Mouse (Mus musculus) layer of hippocampus, postnatal 25 days (tissue): ENCODE results near the gene Hist1h2ab. TPM values are rescaled to one million over a fixed set of nuclear protein-coding genes. Genes with fewer than 3 reads are reported as not detected.
A peak's percentile ranks its signal among the peaks of the same experiment; 100 is the strongest.

Experiments used
- DNase-seq, 2 experiments: peaks; one replicate each; pipeline ENCODE4 v3.0.0; 2022; ENCODE audit warnings: mixed read lengths in 2 of 2, low spot score in 1 of 2; ENCODE audit errors: extremely low spot score in 1 of 2
- total RNA-seq, 2 experiments: library from RNA; stranded (reverse); gene quantifications; 2 replicates each; pipeline ENCODE4 v1.2.3; 2021

The Hist1h2ab gene
- total RNA-seq, 2 experiments from 2014 or later = 24.8 to 42.0 TPM

DNA sequence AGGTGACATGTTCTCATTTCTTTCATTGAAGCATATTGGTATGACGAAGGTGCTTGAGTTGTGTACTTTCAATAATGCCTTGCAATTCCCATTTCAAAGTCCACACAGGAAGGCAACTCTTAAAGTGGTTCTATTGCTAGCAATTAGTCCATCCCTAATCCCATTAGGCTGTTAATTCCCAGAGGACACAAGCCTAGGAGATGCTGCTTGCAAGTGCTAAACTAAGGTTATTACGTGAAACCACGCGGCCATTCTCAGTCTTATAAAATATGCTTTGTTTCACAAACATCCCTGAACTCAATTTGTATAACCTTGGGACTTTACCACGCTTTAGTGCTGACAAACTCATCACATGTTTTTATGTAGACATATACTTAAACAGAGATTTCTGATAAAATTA, 13.8 kb upstream of the Hist1h2ab start:
- no peak for DNase-seq

DNA sequence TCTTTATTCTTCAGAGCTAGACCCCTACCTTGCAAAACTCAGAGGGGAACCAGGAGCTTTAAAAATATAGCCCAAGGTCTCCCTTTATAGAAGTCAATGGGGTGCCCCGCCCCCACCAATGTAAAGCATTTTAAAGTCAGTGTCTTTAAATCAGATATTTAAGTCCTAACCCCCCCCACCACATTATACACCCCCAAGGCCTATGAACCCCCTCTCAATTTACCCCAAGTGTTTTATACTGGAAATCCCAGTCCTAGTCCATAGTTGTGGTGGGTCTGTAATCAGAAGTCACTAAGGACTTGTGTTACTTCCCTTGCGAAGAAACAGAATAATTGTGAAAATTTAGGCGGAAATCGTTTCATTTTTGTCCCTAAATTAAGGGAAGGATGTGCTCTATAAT, 12.9 kb upstream of the Hist1h2ab start:
- DNase-seq = no peak

DNA sequence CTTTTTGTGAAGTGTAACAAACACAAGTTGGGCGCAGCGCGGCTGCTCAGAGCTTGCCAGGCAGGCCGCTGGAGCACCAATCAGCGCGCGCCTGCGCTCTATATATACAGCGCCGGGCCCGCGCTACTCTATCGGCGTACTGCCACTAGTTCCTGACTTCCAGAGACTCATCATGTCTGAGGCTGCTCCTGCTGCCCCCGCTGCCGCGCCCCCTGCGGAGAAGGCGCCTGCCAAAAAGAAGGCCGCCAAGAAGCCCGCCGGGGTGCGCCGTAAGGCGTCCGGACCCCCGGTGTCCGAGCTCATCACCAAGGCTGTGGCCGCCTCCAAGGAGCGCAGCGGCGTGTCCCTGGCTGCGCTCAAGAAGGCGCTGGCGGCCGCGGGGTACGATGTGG, 12.3 kb upstream of the Hist1h2ab start, which contains the start of gene Hist1h1c:
TSS of gene Hist1h1c (plus strand) at position 132 of the 392 bp plus-strand sequence.
- peak; percentile 75 to 86 for DNase-seq

GRCm38 (mm10) chr13:23739069-23739921, 11.6 kb upstream of the Hist1h2ab start:
- peak; percentile 69 to 80 for DNase-seq

GRCm38 (mm10) chr13:23739922-23740252, 11.0 kb upstream of the Hist1h2ab start:
- no peak for DNase-seq

GRCm38 (mm10) chr13:23740256-23740840, 10.6 kb upstream of the Hist1h2ab start:
- no peak for DNase-seq

DNA sequence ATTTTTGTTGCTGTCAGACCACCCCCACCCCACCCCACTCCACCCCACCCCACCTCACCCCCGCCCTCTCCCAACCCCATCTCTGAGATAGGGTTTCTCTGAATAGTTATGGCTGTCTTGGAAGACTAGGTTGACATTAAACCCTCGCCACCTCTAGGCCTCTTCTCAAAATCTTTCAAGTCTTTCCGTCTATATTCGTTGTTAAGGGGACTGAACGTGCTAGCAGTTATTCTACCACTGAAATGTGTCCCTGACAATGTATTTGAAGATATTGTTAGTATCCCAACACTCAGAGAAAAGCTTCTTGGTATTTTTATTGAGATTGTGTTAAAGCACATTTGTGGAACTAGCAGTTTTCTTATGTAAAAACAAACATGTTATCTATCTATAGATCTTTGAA, 10.0 kb upstream of the Hist1h2ab start:
- DNase-seq = no peak

DNA sequence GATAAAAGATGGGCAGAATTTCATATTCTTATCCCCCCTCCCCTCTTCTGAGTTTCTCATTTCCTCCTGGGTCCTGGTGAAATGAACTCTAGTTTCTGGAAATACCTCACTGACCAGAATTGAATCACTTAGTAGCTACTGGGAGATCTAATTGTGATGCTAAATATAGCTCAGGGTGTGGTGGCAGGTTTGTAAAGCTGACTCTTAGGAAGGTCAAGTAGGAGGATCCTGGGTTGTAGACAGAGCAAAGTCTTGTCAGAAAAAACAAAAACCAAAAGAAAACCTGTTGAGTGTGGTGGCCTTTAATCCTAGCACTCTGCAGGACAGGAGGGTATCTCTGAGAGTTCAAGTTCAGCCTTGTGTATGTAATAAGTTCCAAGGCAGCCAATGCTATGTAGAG, 8.9 kb upstream of the Hist1h2ab start:
- DNase-seq = no peak

- no peak for DNase-seq
These were observed 7.7 kb upstream of the Hist1h2ab start for GRCm38 (mm10) chr13:23743215-23743614.

DNA sequence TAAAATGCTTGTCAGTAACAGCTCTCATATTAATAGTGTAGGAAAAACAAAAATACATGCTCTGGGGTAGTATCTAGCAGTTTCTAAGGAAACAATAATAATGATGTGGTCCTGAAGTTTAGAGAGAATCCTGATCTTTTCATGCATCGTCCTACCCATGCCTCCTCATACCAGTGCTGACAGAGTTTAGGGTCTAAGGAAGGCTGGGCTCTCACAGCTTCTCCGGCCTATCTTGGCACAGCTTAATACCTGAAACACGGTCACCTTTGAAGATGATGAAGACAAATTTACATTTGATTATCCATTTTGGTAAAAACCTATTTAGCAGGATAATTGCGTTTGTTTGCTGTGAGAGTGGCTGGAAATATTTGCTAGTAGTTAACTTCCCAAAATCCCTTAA, 7.0 kb upstream of the Hist1h2ab start:
- DNase-seq = no peak

DNA sequence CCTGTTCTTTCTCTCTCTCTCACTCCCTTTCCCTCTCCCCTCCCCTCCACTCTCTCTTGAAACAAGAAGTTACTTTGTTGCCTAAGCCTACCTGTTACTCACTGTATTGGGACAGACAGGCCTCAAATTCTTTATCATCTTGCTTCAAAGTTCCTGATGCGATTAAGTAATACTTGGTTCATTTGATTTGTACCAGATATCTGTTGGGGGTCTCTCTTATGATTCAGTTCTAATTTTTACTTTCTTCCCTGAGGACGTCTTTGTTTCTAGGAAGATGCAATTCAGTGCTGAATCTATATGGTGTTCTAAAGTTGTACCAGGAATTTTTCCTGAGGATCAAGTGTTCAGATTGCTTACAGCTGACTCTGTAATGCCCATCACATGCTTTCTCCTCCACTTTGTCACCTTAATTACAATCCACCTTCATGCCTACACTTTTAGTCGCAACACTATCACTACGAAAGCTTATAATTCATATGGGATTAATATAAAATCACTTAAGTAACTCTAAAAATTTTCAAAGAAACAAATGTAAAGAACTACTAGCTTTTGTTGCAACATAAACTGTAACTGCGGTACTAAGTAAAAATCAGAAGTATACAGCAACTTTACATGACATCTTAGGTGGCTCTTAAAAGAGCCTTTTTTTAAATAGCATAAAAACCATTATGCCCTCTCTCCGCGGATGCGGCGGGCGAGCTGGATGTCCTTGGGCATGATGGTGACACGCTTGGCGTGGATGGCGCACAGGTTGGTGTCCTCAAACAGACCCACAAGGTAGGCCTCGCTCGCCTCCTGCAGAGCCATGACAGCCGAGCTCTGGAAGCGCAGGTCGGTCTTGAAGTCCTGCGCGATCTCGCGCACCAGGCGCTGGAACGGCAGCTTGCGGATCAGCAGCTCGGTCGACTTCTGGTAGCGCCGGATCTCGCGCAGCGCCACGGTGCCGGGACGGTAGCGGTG, 6.2 kb upstream of the Hist1h2ab start:
- DNase-seq = no peak

DNA sequence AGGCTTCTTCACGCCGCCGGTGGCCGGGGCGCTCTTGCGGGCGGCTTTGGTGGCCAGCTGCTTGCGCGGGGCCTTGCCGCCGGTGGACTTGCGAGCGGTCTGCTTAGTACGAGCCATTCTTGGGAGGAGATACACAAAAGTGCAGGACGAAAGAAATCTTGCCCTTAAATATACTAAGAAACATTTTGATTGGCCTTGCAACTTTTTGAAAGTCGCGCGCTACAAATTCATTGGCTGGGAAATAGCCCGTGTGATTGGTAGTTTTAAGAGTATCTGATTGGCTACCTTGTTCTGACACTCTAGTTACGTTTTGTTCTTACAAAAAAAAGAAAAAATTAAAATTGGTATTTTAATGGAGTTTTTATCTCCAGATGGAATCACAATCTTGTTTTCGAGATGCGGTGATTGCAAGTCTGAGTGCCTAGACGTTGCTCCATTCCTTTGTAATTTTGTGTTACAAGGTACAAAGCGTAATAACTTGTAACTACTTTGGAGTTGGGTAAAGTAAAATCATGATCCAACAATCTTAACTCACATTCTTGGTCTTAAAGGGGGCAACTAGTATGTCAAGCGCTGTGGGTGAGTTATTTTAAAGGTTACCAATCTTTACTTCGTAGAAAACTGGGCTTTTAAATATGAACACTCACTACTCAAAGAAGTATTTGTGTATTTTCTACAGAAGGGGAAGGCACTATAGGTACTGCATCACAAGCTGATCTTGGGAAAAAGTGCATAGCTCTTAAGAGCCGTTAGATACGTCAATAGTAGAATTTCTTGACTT, 5.4 kb upstream of the Hist1h2ab start, which contains the start of gene Hist1h3c:
TSS of gene Hist1h3c (minus strand) at position 222 of the 781 bp plus-strand sequence.
- DNase-seq = peak in 1 of 2 experiments; percentile 91

DNA sequence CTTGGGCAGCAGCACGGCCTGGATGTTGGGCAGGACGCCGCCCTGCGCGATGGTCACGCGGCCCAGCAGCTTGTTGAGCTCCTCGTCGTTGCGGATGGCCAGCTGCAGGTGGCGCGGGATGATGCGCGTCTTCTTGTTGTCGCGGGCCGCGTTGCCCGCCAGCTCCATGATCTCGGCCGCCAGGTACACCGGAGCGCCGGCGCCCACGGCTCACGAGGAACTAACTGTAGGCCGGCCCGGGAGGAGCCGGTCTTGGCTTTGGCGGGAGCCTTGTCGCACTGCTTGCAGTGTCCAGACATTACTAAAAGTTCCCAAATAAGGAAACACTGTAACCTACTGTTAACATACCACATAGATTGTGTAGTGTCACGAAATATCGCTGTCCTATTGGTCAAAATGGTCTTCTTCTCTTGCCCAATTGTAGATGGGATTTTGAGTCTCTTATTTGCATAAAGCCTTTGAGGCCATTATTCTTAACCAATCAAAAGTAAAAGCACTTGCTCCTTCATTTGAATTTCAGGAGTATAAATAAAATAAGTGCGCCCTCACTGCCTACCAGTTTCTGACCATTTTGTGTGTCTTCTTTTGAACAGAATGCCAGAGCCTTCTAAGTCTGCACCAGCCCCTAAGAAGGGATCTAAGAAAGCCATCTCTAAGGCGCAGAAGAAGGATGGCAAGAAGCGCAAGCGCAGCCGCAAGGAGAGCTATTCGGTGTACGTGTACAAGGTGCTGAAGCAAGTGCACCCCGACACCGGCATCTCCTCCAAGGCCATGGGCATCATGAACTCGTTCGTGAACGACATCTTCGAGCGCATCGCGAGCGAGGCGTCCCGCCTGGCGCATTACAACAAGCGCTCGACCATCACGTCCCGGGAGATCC, 4.5 kb upstream of the Hist1h2ab start, which contains the start of gene Hist1h2bb:
TSS of gene Hist1h2bb (plus strand) at position 534 of the 880 bp plus-strand sequence.
- peak; percentile 38 to 72 for DNase-seq

DNA sequence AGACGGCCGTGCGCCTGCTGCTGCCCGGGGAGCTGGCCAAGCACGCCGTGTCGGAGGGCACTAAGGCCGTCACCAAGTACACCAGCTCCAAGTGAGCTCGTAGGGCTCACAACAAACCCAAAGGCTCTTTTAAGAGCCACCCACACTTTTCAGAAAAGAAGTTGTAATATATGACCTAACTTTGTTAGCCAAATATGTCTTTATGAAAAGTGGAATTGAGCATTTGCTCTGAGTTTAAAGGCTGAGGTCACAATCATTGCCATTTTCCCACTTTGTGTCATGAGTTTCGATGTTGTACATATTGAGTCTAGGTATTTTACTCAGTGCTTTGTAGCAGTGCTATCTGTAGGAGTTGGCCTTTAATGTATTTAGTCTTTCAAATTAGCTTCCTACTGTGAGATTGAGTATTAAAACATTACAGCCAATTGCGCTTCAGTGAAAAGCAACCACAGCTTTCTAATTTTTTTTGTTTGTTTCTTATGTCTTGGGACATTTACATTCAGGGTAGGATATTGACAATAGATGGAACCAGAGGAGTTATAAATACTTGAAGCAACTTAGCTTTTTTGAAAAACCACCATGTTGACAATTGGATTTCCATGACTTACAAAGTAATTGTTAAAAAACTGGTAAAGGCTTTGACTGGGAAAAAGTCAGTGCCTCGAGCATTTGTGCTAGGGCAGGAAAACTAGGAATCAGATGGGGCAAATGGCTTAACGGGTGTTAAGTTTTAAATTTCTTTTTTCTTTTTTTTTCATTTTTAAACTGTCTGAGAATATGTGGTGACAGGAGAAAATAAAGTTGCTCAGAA, 3.6 kb upstream of the Hist1h2ab start:
- no peak for DNase-seq

DNA sequence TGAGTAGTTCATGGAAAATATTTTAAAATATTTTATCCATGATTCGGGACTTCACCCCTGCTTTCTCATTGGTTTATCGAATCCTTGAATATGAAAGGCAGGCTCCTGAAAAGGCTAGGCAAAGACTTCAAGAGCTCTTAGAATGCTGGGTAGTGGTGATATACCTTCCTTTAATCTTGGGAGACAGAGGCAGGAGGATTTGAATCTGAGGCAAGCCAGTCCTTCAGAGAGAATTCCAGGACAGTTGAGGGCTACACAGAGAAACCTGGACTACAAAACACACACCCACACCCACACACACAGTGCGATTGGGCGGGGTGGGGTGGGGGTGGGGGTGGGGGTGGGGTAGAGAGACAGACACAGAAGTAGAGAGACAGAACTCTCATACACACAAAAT, 3.0 kb upstream of the Hist1h2ab start:
- DNase-seq = no peak

DNA sequence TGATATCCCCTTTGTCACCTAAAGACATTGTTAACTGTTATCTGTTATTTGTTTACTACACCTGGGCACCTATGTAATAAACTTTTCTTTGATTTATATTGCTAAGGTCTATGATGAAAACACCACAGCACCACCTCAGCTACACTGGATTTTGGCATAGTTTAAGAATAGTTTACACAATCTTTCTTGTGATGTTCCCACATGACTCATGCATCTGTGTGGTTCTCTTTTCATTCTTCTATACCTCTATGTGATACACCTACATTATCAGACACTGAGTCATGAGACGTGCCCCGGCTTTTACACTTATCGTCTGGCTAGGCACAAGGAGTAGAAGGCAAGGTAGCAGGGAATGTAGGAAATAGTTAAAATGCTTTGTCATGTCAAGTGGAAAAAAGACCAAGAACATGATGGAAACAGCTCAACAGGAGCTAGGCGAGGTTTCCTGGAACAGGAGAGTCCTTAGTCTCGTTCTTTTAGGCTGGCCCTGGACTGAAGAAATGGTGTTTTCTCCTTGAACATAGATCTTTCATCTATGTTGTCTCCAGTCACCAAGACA, 1.3 kb upstream of the Hist1h2ab start:
- DNase-seq = no peak

- no peak for DNase-seq
These were observed 591 bp downstream of the Hist1h2ab start for GRCm38 (mm10) chr13:23751478-23751956.
